Mouse (Mus musculus) liver, embryonic 14.5 days (tissue): ENCODE data around the gene Ppm1g.

Source experiments
- CTCF ChIP-seq: IDR thresholded peaks from 2 replicates; pipeline ENCODE4 v1.5.1; 2016; ENCODE audit warnings: antibody characterized with exemption, low read depth, control low read depth
- EP300 ChIP-seq: IDR thresholded peaks from 2 replicates; pipeline ENCODE4 v1.6.1; 2016; ENCODE audit warnings: antibody characterized with exemption, low read depth

GRCm38 (mm10) chr5:31168630-31169029 is 51.9 kb downstream of the Ppm1g start:
- no peak for TF ChIP-seq CTCF
- no peak for TF ChIP-seq EP300
